Mouse (Mus musculus) embryonic facial prominence, embryonic 11.5 days (tissue): ENCODE data around the gene Sgms1. TPM values are rescaled to one million over a fixed set of nuclear protein-coding genes. Genes with fewer than 3 reads are reported as not detected.

ENCODE experiments used
- ATAC-seq: fragments of 200-750 bp; cut with Nextera tagmentation; replicated peaks from 2 replicates; pipeline ENCODE4 v1.8.0; 2017; ENCODE audit warnings: low read depth; ENCODE audit not compliant: insufficient number of reproducible peaks, low FRiP score, low TSS enrichment
- DNase-seq: peaks from one replicate; pipeline ENCODE4 v3.0.0-alpha.2; 2015; ENCODE audit warnings: low spot score
- H3K27ac ChIP-seq: fragments of 300-500 bp; sonication (generic); replicated peaks from 2 replicates; pipeline ENCODE4 v1.5.1; 2014; ENCODE audit warnings: mild to moderate bottlenecking, low read depth, low read length, control low read depth
- H3K27me3 ChIP-seq: fragments of 300-500 bp; sonication (generic); 2 replicates; pipeline ENCODE4 v1.6.1; 2014; ENCODE audit warnings: mild to moderate bottlenecking, low read length, moderate library complexity, mixed read lengths; ENCODE audit not compliant: control insufficient read depth, insufficient read depth
- H3K36me3 ChIP-seq: fragments of 300-500 bp; sonication (generic); replicated peaks from 2 replicates; pipeline ENCODE4 v1.6.1; 2014; ENCODE audit warnings: low read depth, mild to moderate bottlenecking, low read length, moderate library complexity, mixed read lengths; ENCODE audit not compliant: control insufficient read depth, insufficient read depth
- H3K4me1 ChIP-seq: fragments of 300-500 bp; sonication (generic); 2 replicates; pipeline ENCODE4 v1.6.1; 2014; ENCODE audit warnings: low read length, mixed read lengths; ENCODE audit not compliant: control insufficient read depth, insufficient read depth
- H3K4me2 ChIP-seq: fragments of 300-500 bp; sonication (generic); 2 replicates; pipeline ENCODE4 v1.6.1; 2014; ENCODE audit warnings: low read depth, mild to moderate bottlenecking, control low read depth, low read length, moderate library complexity
- H3K4me3 ChIP-seq: fragments of 300-500 bp; sonication (generic); 2 replicates; pipeline ENCODE4 v1.5.1; 2014; ENCODE audit warnings: low read depth, low read length, control low read depth
- H3K9ac ChIP-seq: fragments of 300-500 bp; sonication (generic); replicated peaks from 2 replicates; pipeline ENCODE4 v1.6.1; 2014; ENCODE audit warnings: mild to moderate bottlenecking, control low read depth, low read length
- H3K9me3 ChIP-seq: fragments of 300-500 bp; sonication (generic); replicated peaks from 2 replicates; pipeline ENCODE4 v1.6.1; 2016; ENCODE audit warnings: mild to moderate bottlenecking, low read length, inconsistent platforms, mixed read lengths; ENCODE audit not compliant: control insufficient read depth
- WGBS: fragments of 180-500 bp; shearing (Covaris S2); extraction: QIAGEN DNeasy Blood & Tissue Kit; methylation state at CpG from one replicate; pipeline ENCODE4 v1.1.7; 2014; 5-methylcytosine and 5-hydroxymethylcytosine counted together
- polyA plus RNA-seq: library from polyadenylated mRNA; unstranded; fragments of >200 nt; fragmentation: Nextera tagmentation; extraction: Ambion mirVana; gene quantifications from 2 replicates; pipeline ENCODE4 v1.2.1, GENCODE M21; 2014

Sgms1 gene
- polyA plus RNA-seq, 1 experiment from 2014 or later, result 12.2 TPM

DNA sequence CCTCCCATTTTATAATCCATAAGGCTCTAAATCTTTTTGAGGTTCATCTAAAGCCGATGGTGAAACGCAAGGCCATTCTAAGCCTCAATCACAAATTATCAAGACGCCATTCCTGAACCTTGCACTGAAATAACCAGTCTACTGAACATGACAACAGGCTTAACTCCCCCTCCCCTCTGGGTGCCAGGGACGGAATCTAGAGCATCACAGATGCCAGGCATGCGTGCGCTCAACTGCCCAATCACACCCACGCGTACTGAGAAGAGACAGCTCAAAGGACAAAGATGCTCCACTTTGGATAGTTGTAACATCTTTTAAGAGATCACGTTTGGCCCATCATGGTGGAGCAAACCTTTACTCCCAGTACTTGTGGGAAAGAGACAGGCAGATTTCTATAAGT, 146.3 kb downstream of the Sgms1 start:
- H3K4me3 ChIP-seq, result no peak overlapping the region
- ATAC-seq, result no peak
- H3K9me3 ChIP-seq, result no peaks in the 10 kb centered on the region
- H3K27me3 ChIP-seq, result no peaks in the 10 kb centered on the region
- H3K36me3 ChIP-seq, result no peaks in the 10 kb centered on the region
- H3K9ac ChIP-seq, result no peak overlapping the region
- 90% methylated on average over 9 of the region's 9 CpGs for WGBS
- no peak overlapping the region for H3K27ac ChIP-seq
- no peaks in the 10 kb centered on the region for H3K4me1 ChIP-seq
- no peak overlapping the region for H3K4me2 ChIP-seq
- DNase-seq, result no peak

DNA sequence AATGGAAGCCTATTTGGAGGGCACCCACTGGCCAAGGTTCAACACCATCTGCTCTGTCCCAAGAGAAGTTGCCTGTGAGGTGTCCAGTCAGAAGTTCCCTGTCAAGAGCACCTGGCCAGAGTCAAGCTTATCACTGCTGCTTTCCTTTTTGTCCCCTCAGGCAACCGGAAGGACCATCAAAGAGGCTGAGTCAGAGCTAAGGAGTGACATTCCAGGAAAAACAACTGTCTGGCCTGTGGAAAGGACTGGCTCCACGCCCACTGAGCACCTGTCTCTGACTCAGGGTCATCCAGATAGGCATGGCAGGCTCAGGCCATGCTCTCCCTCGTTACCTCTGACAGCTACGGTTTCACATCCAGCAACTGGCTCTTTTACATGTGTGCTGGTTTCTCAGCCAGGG, 147.4 kb downstream of the Sgms1 start:
- Histone ChIP-seq H3K9ac (no peak overlapping the region), H3K9me3 (no peaks in the 10 kb centered on the region), H3K4me2 (no peak overlapping the region), H3K27ac (no peak overlapping the region), H3K4me1 (no peaks in the 10 kb centered on the region; the same call in 1 of the 2 replicates), H3K27me3 (no peaks in the 10 kb centered on the region), H3K4me3 (no peak overlapping the region), H3K36me3 (no peaks in the 10 kb centered on the region)
- DNase-seq, result no peak
- ATAC-seq, result no peak
- 72% methylated on average over 4 of the region's 4 CpGs for WGBS

DNA sequence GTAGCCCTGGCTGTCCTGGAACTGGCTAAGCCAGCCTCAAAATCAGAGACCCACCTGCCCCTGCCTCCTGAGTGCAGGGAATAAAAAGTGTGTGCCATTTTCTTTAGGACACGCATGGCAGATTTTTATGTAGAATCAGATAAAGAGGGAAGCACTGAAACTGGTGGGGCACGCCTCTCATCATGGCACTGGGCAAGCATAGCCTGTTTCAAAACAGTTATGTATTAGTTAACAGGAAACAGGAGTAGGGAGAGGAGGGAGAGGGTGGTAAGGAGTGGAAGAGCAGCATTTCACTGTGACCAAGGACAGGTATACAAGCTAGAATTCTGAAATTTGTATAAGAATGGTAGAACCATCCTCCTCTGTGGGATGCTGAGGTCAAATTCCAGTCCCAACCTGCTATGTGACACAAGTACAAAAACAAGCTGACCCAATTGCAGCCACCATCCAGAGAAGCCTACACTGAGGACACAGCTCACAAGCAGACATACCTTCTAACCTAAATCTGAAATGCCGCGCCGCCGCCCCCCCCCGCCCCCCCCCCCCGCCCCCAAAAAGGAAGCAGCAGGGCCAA, 149.0 kb downstream of the Sgms1 start:
- ATAC-seq (no peak), DNase-seq (no peak)
- Histone ChIP-seq H3K9ac (no peak overlapping the region), H3K27me3 (no peaks in the 10 kb centered on the region), H3K4me1 (no peaks in the 10 kb centered on the region; the same call in 1 of the 2 replicates), H3K4me3 (no peak overlapping the region), H3K4me2 (no peak overlapping the region), H3K36me3 (no peaks in the 10 kb centered on the region), H3K9me3 (no peaks in the 10 kb centered on the region), H3K27ac (no peak overlapping the region)
- 70% methylated on average over 8 of the region's 8 CpGs for WGBS

DNA sequence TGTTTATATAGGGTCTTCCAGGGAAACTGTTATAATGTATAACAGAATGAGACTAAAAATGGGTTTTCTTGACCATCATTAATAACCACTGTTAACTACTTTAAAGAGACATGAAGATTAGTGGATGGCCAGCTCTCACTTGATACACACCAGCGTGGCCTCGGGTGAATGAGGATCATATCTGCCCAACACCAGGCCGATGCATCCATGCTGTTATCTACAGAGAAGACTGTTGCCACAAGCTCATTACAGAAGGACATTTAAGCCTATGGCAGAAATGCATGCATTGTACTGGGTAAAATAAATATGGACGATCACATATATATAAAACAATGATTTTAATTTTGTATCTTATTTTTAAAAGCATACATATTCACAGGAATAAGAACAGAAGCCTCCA, 149.6 kb downstream of the Sgms1 start:
- Histone ChIP-seq H3K4me1 (no peaks in the 10 kb centered on the region; the same call in 1 of the 2 replicates), H3K9ac (no peak overlapping the region), H3K4me3 (no peak overlapping the region), H3K4me2 (no peak overlapping the region), H3K27me3 (no peaks in the 10 kb centered on the region), H3K27ac (no peak overlapping the region), H3K9me3 (no peaks in the 10 kb centered on the region), H3K36me3 (no peaks in the 10 kb centered on the region)
- 89% methylated on average over 4 of the region's 4 CpGs for WGBS
- DNase-seq (no peak), ATAC-seq (no peak)

DNA sequence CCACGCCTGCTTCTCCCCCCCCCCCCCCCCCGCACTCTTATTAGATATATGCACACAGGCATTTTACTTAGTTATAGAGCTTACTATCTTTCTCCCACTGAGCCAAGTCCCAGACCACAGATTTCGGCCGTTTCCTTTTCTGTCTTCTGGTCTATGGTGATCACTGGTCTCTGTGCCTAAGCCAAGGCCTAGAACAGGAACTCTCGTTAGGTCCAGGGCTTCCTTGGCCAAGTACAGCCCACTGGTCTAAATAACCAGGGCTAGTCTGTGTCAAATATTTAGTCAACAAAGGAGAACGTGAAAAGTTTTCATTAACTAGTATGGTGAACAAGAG, 150.1 kb downstream of the Sgms1 start:
- DNase-seq (no peak), ATAC-seq (no peak)
- Histone ChIP-seq H3K9ac (no peak overlapping the region), H3K4me3 (no peak overlapping the region), H3K4me1 (no peaks in the 10 kb centered on the region; the same call in 1 of the 2 replicates), H3K9me3 (no peaks in the 10 kb centered on the region), H3K27ac (no peak overlapping the region), H3K4me2 (no peak overlapping the region), H3K27me3 (no peaks in the 10 kb centered on the region), H3K36me3 (no peaks in the 10 kb centered on the region)
- 87% methylated on average over 5 of the region's 6 CpGs for WGBS

DNA sequence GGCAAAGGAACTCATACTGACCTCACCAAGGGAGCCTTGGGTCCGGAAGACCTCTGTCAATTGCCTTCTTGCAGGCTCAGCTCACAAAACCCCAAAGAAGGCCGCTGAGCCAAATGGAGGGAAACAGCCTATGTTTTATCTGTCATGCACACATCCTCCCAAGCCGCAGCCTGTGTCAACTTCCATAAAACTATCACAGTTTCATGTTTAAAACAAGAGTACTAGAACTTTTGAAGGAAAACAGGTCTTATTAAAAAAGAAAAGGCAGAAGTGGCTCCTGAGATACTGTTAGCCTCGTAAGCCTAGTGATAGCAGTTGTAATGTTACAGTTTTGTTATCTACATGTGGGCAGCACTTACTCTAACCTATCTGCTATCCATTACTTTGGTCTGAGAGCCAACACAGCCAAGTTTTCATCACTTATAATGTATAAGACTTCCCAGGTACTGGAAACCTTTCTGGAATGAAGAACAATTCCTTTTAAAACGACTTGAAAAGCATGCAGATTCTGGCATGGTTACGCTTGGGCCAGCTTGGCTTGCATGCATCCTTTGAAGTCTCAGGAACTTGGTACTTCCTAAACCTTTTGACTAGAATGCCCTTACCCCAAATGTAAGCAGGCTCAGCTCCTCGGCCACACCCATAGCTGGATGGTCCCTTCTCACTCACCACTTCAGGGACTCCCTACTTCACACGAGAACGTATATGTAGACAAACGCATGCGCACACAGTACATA, 150.6 kb downstream of the Sgms1 start:
- Histone ChIP-seq H3K27ac (no peak overlapping the region), H3K4me2 (no peak overlapping the region), H3K9me3 (no peaks in the 10 kb centered on the region), H3K27me3 (no peaks in the 10 kb centered on the region), H3K9ac (no peak overlapping the region), H3K36me3 (no peaks in the 10 kb centered on the region), H3K4me3 (no peak overlapping the region), H3K4me1 (no peaks in the 10 kb centered on the region; the same call in 1 of the 2 replicates)
- 79% methylated on average over 11 of the region's 11 CpGs for WGBS
- DNase-seq (no peak), ATAC-seq (no peak)

DNA sequence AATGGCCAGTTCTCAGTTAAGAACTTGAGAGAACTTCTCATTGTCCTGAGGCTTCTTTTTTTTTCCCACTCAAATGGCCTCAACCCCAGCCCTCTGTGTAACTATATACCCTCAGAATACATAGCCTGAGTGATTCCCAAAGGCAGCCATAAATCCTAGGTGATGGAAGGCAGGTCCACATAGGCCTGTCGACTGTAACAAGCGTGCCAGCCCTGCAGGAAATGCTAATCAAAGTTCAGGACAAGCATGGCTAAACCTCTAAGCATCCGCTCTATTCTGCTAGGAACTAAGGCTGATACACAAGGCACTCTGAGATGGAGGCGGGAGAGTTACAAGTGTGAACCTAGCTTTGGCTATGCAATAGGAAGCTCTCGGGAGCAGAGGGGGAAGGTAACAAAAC, 151.8 kb downstream of the Sgms1 start:
- H3K27me3 ChIP-seq, result no peaks in the 10 kb centered on the region
- no peak overlapping the region for H3K27ac ChIP-seq

DNA sequence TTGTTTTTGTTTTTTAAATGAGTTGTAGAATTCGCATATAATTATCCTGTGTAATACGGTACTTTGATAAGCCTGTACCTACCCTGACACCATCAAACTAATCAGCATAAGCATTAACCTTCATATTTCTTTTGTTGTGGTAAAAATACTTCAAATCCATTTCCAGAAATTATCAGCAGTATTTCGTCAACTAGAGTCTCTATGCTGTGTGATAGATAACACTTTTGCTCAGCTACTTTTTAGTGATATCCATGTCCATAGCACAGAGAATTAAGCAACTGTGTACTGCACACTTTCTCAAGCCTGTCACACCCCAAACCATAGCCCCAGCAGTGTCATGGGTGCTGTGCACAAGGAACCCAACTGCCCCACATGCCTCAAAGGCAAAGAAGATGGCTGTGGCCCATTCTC, 152.3 kb downstream of the Sgms1 start:
- no peak overlapping the region for H3K9ac ChIP-seq
- DNase-seq (no peak), ATAC-seq (no peak)
- H3K9me3 ChIP-seq, result no peaks in the 10 kb centered on the region
- H3K4me1 ChIP-seq, result no peaks in the 10 kb centered on the region; the same call in 1 of the 2 replicates
- H3K4me3 ChIP-seq, result no peak overlapping the region
- H3K27ac ChIP-seq, result no peak overlapping the region
- WGBS, result 92% methylated on average over 3 of the region's 3 CpGs
- H3K4me2 ChIP-seq, result no peak overlapping the region
- no peaks in the 10 kb centered on the region for H3K36me3 ChIP-seq
- H3K27me3 ChIP-seq, result no peaks in the 10 kb centered on the region

More for the DNA sequence above, 151.8 kb downstream of the Sgms1 start:
- 48% methylated on average over 5 of the region's 5 CpGs for WGBS
- Histone ChIP-seq H3K4me2 (no peak overlapping the region), H3K9ac (no peak overlapping the region), H3K4me3 (no peak overlapping the region), H3K36me3 (no peaks in the 10 kb centered on the region), H3K9me3 (no peaks in the 10 kb centered on the region), H3K4me1 (no peaks in the 10 kb centered on the region; the same call in 1 of the 2 replicates)
- ATAC-seq (no peak), DNase-seq (peak; percentile 23)
